7 mouse cellular contexts compared by ENCODE assay signal in genomic region chr2:35978941-35979643, GRCm38 (mm10). TPM values are rescaled to one million over a fixed set of nuclear protein-coding genes. Genes with fewer than 3 reads are reported as not detected.
DNase-seq lines count a peak whose midpoint lies in the region; ATAC-seq and TF ChIP-seq lines count a peak whose summit lies in the region.

No protein-coding gene starts in this region.

- DNase-seq in Patski (ENCODE audit: low read depth, low spot score), result no peak
- peak; percentile 73 for DNase-seq in forebrain, embryonic 11.5 days (ENCODE audit: low spot score)
- DNase-seq in kidney, postnatal 14 days, result peak; percentile 66
- peak; percentile 61 for DNase-seq in lung, postnatal 0 days (ENCODE audit: low spot score)
- peak; percentile 13 for DNase-seq in ovary, adult 18-20 months (ENCODE audit: low spot score)

- H3K4me1 ChIP-seq in bone marrow macrophage, adult 2 months (ENCODE audit: control insufficient read depth, insufficient read depth, low read length), result peaks cover 13% of the 10 kb centered on the region
- H3K4me1 ChIP-seq in forebrain, embryonic 11.5 days (replicated peaks; ENCODE audit: control insufficient read depth, insufficient read depth, low read length), result 0 out of 2 replicates have a peak, but pooled peaks cover 2% of the 10 kb centered on the region
- H3K4me1 ChIP-seq in heart, embryonic 16.5 days (ENCODE audit: control insufficient read depth, insufficient read depth, low read length), result peaks cover 19% of the 10 kb centered on the region
- peaks cover 13% of the 10 kb centered on the region; the same call in 1 of the 2 replicates for H3K4me1 ChIP-seq in lung, postnatal 0 days (ENCODE audit: insufficient read depth, low read depth, low read length)

- H3K4me2 ChIP-seq in forebrain, embryonic 11.5 days (ENCODE audit: low read depth, low read length, severe bottlenecking), result peak overlapping the region; percentile 74
- H3K4me2 ChIP-seq in heart, embryonic 16.5 days (ENCODE audit: low read depth, low read length), result peak overlapping the region; percentile 93
- H3K4me2 ChIP-seq in lung, postnatal 0 days (replicated peaks; ENCODE audit: low read depth, low read length), result peak overlapping the region; percentile 99

- POLR2A ChIA-PET in Patski (lab: Charles Lee), result no interaction called here

- H3K9ac ChIP-seq in forebrain, embryonic 11.5 days (ENCODE audit: low read length), result peak overlapping the region; percentile 83
- H3K9ac ChIP-seq in heart, embryonic 16.5 days (ENCODE audit: low read length), result peak overlapping the region; percentile 86
- peak overlapping the region; percentile 77 for H3K9ac ChIP-seq in lung, postnatal 0 days (replicated peaks; ENCODE audit: low read depth)

- H3K36me3 ChIP-seq in forebrain, embryonic 11.5 days (ENCODE audit: control insufficient read depth, insufficient read depth, low read length), result no peaks in the 10 kb centered on the region
- H3K36me3 ChIP-seq in heart, embryonic 16.5 days (ENCODE audit: control insufficient read depth, insufficient read depth), result no peaks in the 10 kb centered on the region
- no peaks in the 10 kb centered on the region for H3K36me3 ChIP-seq in lung, postnatal 0 days (ENCODE audit: insufficient read depth, low read length)

- H3K4me3 ChIP-seq in bone marrow macrophage, adult 2 months (ENCODE audit: insufficient read depth, low read length), result peak overlapping the region; percentile 80
- peak overlapping the region; percentile 77 for H3K4me3 ChIP-seq in forebrain, embryonic 11.5 days (ENCODE audit: low read depth, low read length)
- H3K4me3 ChIP-seq in heart, embryonic 16.5 days (ENCODE audit: low read length), result peak overlapping the region; percentile 79
- H3K4me3 ChIP-seq in lung, postnatal 0 days (ENCODE audit: low read depth, low read length), result peak overlapping the region; percentile 88

- TF ChIP-seq POLR2A in bone marrow macrophage, adult 2 months (IDR thresholded peaks at IDR 0.05; ENCODE audit: borderline replicate concordance, low read depth, low read length), result no peak

- WGBS in forebrain, embryonic 11.5 days, result under 1% methylated on average over 69 of the region's 76 CpGs
- under 1% methylated on average over 72 of the region's 76 CpGs for WGBS in heart, embryonic 16.5 days
- 2% methylated on average over 50 of the region's 76 CpGs for WGBS in lung, postnatal 0 days

- no peak overlapping the region for H3K27ac ChIP-seq in bone marrow macrophage, adult 2 months (ENCODE audit: insufficient read depth, low read depth, low read length)
- no peak overlapping the region for H3K27ac ChIP-seq in forebrain, embryonic 11.5 days (ENCODE audit: low read depth, low read length)
- peak overlapping the region; percentile 75 for H3K27ac ChIP-seq in heart, embryonic 16.5 days (ENCODE audit: low read length)
- H3K27ac ChIP-seq in lung, postnatal 0 days (ENCODE audit: low read length), result peak overlapping the region; percentile 90

- CTCF ChIA-PET in Patski (lab: Charles Lee), result interaction anchor here (0.9 to 1.7 kb wide), 2 partner anchors 23 to 30 kb away, joined by 3 to 6 read pairs; no protein-coding TSS in a partner anchor

- H3K27me3 ChIP-seq in Patski, result no peaks in the 10 kb centered on the region
- H3K27me3 ChIP-seq in forebrain, embryonic 11.5 days (ENCODE audit: control insufficient read depth, insufficient read depth, low read length), result no peaks in the 10 kb centered on the region
- H3K27me3 ChIP-seq in heart, embryonic 16.5 days (ENCODE audit: control insufficient read depth, insufficient read depth, low read length), result no peaks in the 10 kb centered on the region; the same call in 1 of the 2 replicates
- no peaks in the 10 kb centered on the region for H3K27me3 ChIP-seq in lung, postnatal 0 days (replicated peaks; ENCODE audit: insufficient read depth, low read length)

- no peak for TF ChIP-seq EP300 in lung, postnatal 0 days (IDR thresholded peaks at IDR 0.05)

- TF ChIP-seq CTCF in Patski (IDR thresholded peaks at IDR 0.05), result no peak
- no peak for TF ChIP-seq CTCF in bone marrow macrophage, adult 2 months (IDR thresholded peaks at IDR 0.05; ENCODE audit: low read depth, low read length)
- TF ChIP-seq CTCF in lung, postnatal 0 days (IDR thresholded peaks at IDR 0.05), result no peak

- in situ Hi-C loops in Patski (cut with MboI; ENCODE audit: low pct_unique_long_range_greater_than_20kb), result no loop called here

- ATAC-seq in Patski, result peak; percentile 56
- peak; percentile 70 for ATAC-seq in forebrain, embryonic 11.5 days (replicated peaks; ENCODE audit: low FRiP score)
- peak; percentile 66 for ATAC-seq in heart, embryonic 16.5 days (replicated peaks; ENCODE audit: extremely low read depth, insufficient read depth, low FRiP score)
- peak; percentile 68 for ATAC-seq in lung, postnatal 0 days

- no peaks in the 10 kb centered on the region for H3K9me3 ChIP-seq in forebrain, embryonic 11.5 days (ENCODE audit: control insufficient read depth, low read length)
- H3K9me3 ChIP-seq in heart, embryonic 16.5 days (replicated peaks; ENCODE audit: control insufficient read depth, low read length), result no peaks in the 10 kb centered on the region
- H3K9me3 ChIP-seq in lung, postnatal 0 days (ENCODE audit: low read length), result no peaks in the 10 kb centered on the region

RNA-seq across cellular contexts. Expression of gene Ttll11, which starts 0.6 kb away (rescaled TPM):
- polyA plus RNA-seq in Patski (2021), result 2.4 TPM
- polyA plus RNA-seq in bone marrow macrophage, adult 2 months (2012; ENCODE audit: insufficient read depth, insufficient read length, missing spikeins), result not detected in 2 replicates
- 2.3 and 2.5 TPM in 2 replicates for polyA plus RNA-seq in forebrain, embryonic 11.5 days (2014; fragmentation: Nextera tagmentation; extraction: Ambion mirVana)
- polyA plus RNA-seq in heart, embryonic 16.5 days (2015; fragmentation: Nextera tagmentation; extraction: Ambion mirVana), result 0.80 and 0.94 TPM in 2 replicates
- 1.7 and 2.1 TPM in 2 replicates for polyA plus RNA-seq in lung, postnatal 0 days (2015; fragmentation: Nextera tagmentation; extraction: Ambion mirVana)

Comparison
In these comparisons a context has a peak if more than half of its experiments do, and no peak if none do; other contexts are left out.
1. H3K27ac ChIP-seq: peak in heart, embryonic 16.5 days (single experiment) and lung, postnatal 0 days (single experiment); none in bone marrow macrophage, adult 2 months (single experiment) and forebrain, embryonic 11.5 days (single experiment).
2. Peak in every context shown above with its lines, with median percentiles within 50 percentile points of each other: ATAC-seq, H3K4me3 ChIP-seq, H3K4me2 ChIP-seq and H3K9ac ChIP-seq.